Mouse (Mus musculus): Measurements from ENCODE around the gene Gse1.

The Gse1 gene

DNA sequence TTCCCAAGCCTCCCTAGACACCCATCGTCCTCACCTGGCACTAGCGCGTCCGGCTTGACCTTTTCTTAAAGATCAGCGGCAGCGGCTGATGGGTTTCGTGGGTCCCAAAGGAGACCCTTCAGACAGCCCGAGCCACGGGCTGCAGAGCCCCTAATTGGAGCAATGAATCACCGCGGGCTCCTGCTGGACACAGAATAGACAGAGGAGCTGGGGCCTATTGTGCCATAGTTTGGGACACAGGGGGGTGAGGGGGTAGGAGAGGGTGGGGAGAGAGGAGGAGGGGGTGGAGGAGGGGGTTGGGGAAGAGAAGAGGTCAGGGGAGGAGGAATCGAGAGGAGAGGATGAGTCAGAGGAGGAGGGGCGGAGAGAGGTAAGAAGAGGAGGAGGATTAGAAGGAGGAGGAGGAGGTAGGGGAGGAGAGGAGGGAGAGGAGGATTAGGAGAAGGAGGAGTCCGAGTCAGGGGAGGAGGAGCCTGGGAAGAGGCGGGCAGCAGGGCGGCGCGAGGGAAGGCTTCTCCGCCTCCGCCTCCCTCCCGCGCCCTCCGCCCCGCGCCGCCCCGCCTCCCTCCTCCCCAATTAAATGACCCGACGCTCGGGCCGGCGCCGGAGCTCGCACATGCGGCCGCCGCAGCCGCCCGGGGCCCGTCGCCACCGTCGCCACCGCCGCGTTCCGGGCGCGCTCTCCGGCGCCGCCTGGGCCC lies at the start of gene Gse1:
Gene Gse1, plus strand, starts transcription at position 566 of the 701 bp plus-strand sequence.
- peak; percentile 69 to 84 for DNase-seq (ENCODE audit: low spot score in 2 of 2)

DNA sequence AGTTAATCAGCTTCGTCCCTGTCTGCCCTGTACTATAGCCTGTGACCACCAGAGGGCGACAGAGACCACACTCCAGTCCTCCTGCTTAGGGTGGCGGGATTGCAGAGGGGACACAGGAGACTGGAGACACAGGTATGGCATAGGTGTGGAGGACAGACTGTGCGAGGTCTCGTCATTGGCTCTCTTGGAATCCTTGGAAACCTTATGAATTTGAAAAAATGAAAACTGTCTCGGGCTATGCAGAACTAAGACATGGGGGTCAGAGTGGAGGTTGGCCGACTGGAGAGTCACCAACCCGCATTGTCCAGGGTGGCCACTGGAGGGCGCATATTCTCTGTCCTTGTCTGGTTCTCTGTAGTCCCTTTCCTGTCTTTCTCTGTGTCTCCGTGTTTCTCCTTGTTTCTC lies 49.2 kb upstream of the Gse1 start:
- DNase-seq (ENCODE audit: low spot score in 2 of 2): peak; percentile 83 to 91

DNA sequence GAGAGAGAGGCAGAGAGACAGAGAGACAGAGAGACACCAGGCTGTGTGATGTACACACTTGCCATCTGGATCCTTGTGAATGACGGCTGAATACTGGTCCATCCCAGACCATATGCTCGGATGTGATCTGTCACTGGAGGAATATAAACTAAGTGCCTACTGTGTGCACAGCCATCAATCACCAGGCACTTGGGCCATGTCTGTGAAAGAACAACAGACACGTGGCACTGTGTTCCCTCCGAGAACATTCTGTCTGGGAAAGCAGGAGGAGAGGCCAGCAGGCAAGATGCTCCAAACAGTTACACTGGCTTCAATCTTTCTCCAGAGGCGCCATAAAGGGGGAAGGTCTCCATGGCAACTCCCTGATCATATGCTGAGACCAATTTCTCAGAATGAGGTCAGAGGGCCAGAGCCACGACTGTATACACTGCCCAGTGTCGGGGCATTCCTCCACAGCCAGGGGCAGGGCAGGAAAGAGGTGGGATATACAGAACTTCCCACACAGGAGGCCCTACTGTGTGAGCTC lies 47.7 kb upstream of the Gse1 start:
- no peak for DNase-seq (ENCODE audit: low spot score in 2 of 2)

DNA sequence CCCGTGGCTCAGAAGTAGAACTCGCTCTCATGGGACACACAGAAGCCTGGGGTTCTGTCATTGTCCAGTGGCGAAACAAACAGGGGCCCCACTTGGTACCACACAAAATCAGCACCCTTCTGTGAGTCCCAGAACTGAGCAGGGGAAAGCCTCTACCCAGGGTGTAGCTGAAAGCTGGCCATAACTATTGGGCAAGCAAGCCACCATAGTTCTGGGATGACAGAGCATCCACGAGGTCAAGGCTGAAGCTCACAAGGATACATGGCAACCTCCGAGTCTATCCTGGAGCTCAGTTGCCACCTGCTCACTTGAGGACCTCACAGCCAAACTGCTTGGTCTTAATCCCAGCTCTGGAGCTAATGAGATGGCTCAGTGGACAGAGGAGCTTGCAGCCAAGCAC lies 47.0 kb upstream of the Gse1 start:
- DNase-seq (ENCODE audit: low spot score in 2 of 2): no peak

DNA sequence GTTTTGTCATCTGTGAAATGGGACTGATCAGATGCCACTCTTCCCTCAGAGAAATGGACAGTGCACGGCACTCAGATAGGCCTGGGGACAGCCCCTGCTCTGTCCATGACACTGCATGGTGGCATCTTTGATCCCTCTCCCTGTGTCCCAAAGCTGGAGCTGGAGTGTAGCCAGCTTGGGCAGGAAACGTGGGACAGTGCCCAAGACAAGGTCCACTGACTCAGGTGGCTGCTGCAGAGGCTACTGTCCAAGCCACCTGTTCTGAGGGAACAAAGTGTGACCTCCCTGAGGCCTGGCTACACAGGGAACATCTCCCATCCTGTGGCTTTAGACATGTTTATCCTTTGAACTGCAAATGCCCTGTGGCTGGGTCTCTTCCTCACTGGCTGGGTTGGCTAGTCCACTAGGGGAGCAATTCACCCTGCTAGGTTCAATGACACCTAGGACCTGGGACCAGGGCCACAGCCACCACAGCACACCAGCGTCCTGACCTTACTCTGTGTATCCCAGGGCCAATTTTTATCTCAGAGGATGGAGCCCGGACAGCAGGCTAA lies 46.3 kb upstream of the Gse1 start:
- DNase-seq (ENCODE audit: low spot score in 2 of 2): no peak

DNA sequence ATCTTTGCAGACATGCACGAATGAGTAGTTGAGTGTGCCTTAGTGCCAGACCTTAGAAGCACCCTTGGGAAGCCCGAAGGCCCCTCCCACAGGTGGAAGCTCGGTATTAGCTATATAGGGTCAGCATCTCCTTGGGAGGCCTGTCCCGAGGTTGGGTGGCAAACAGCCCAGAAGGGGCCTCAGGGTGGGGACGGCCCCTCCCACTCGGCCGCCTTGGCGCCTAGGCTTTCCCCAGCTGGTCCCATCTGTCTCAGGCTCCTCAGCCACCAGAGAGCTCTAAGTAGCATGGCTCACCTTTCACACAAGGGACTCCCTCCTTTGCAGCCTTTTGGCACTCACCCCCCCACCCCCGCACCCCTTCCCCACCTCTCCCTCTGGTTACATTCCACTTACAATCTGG lies 43.9 kb upstream of the Gse1 start:
- peak in 1 of 2 experiments; percentile 48 for DNase-seq (ENCODE audit: low spot score in 2 of 2)

DNA sequence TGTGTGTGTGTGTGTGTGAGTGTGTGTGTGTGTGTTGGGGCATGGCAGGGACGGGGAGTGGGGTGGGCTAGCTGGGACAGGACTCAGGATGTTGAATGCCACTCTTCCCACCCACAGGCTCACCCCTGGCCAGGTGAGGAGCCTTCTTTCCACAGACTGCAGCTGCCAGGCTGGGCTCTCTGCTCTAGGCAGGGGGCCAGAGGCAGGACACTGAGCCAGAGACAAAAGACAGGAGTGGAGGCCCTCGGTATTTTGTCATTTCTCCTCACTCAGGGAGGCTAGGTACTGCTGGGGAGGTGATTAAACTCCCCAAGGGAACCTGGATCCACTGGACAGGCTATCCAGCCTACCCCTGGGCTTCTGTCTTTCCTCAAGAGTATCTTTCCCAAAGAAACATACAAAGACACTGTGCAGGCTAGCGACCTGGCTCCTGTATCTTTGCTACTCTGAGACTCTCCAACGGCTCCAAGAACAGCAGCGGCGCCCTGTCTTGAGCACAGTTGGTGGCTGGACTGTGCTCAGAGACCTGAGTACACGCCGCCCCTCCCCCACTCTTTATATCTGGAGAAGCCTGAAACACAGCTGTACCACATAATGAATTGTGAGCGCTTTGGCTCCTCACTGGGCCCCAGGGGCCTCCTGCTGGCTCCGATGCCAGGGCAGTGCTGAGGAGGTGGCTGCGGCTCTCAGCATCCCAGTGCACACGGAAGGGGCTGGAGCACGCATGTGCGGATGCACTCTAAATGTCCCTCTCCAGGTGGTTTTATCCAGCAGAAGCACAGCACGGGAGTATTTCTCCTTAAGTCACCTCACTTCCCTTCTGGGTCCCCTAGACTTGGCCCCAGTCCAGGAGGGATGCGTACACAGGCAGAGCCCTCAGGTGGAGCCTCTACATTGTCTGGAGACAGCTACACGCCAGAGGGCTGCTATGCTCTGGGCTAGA lies 43.1 kb upstream of the Gse1 start:
- peak; percentile 56 to 63 for DNase-seq (ENCODE audit: low spot score in 2 of 2)

DNA sequence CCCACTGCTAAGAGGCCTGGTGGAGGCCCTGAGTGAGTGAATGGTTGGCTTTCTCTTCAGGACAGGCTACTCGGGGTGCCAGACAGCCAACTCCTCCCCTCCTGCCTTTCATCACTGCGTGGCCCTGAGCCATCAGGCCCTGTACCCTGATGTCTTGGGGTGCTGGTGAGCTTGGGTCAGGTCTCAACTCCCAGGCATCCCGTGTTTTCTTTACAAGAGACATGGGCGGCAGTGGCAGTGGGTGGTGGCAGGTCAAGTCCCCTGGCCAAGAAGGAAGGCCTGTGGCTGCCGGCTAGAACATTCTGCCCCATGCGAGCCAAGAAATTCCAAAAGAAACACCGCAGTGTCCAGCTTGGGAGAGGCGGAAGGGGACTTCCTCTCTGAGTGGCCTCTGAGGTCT lies 41.8 kb upstream of the Gse1 start:
- peak; percentile 81 to 83 for DNase-seq (ENCODE audit: low spot score in 2 of 2)

DNA sequence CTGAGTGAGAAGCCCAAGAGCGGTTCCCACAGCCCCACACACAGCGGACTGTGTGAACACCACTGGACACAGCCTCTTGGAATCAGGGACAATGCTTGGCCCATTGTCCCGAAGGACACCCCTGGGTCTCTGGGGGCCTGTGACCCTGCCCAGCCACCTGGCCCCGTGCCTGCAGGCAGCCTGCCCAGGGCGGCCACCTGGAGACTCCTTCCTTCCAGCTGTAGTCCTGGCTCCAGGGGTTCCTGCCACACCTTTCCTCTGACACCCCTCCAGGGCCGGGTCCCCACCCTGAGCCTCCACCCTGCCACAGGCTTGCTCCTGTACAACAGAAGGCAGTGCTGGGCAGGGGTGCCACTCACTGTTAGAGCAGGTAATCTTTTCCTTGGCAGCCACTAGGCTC lies 39.7 kb upstream of the Gse1 start:
- DNase-seq (ENCODE audit: low spot score in 2 of 2): peak; percentile 83 to 88

DNA sequence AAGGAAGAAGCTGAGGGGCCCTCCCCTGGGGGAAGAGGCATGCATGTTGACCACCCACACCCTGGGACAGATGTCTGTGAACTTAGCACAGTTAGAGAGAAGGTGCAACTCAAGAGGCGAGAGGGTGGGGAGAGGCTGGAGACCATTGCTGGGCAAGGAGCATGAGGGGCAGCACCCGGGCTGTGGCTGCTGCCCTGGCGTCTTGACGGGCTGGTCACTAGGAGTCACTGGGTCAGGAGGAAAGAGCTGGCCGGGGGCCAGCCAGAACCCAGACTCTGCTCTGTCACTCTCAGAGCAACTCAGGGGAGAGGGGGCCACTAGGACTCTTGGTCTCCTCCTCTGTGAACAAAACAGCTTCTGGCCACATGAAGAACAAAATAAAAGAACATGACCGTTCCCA lies 38.8 kb upstream of the Gse1 start:
- DNase-seq (ENCODE audit: low spot score in 2 of 2): no peak

DNA sequence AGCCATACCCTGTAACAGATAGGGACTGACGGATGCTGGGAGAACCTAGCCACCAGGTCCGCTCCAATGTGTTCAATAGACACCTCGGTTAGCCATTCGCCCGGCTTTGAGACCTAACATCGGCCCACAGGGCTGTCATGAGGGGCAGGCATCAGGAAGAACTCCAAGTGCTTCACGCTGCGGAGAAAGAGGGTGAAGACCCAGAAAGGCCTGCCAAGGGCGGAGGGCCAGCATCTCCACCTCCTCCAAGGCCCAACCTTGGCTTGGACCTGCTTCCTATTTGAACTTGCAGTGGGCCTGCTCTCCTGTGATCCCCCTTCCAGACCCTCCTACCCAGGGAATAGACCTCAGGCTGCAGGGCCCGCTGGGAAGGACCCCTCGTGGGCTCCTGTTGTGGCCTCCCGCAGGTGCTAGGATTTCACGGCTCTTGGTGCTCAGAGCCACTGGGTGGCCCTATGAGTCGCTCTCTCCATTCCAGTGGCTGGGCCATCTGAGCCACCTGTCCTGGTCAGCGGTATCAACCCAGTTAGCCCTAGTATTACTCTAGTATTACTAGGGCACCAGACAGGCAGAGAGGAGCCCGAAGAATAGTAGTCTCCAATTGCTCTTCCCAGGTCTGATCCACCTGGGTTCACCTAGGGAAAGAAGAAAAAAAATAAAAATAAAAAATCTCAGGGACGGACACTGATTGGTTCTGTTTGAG lies 38.0 kb upstream of the Gse1 start:
- no peak for DNase-seq (ENCODE audit: low spot score in 2 of 2)

DNA sequence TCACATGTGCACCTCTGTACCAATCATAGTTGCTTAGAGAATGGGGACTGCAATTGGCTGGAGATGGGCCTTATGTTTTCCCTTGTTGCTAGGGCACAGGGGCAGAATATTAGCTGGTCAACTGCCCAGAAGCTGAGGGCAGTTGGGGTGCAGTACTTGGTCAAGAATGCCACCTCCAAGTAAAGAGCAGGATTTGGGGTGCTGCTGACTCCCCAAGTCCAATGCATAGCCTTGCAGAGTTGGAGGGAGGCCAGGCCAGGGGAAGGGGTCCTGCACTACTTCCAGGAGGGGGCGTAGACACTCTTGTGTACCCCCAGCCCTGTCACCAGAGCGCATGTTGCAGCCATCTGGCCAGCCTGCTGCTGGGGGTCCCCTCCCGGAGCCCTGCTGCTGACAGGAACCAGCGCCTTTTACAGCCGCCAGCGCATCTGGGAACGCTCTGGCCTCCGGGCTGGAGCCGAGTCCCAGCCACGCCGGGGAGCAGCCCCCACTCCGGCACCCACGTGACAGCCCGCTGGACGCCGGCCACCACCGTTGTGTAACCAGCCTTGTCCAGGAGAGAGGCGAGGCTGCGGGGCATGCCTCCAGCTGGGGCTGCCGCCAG lies 37.3 kb upstream of the Gse1 start:
- peak; percentile 93 to 95 for DNase-seq (ENCODE audit: low spot score in 2 of 2)

DNA sequence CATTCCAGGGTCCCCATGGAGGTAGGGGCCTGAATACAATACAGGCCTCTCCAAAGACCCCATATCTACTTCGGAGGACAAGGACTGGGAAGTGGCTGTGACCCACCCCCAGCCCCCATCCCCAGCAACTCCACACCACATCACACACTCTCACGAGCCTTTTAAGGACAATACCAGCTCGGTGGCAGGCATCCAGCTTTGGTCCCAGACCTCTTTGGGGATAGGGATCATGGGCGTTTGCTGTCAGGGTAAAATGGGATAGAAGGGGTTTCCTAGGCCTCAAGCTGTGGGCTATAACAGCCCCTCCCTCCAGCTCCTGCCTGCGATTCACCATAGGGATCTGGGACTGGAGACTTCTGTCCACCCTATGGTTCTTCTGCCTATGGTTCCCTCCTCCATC lies 36.6 kb upstream of the Gse1 start:
- no peak for DNase-seq (ENCODE audit: low spot score in 2 of 2)

DNA sequence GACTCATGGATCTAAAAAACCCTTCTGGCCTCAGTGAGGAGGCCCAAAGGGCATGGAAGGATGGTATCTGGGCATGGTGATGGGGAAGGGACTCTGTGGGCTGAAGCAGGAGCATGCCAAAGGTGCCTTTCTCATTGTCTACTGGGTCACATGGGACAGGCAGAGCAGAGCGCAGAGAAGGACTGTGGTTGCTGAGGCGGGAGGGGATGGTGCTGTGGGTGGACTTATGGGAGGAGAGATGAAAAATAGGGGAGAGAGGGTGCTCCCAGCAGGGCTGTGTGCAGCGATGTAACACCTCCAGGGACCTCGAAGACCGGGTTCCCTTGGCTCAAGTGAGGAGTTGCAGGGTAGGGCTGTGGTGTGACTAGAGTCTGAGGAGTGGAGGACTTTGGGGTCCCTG lies 36.1 kb upstream of the Gse1 start:
- no peak for DNase-seq (ENCODE audit: low spot score in 2 of 2)

DNA sequence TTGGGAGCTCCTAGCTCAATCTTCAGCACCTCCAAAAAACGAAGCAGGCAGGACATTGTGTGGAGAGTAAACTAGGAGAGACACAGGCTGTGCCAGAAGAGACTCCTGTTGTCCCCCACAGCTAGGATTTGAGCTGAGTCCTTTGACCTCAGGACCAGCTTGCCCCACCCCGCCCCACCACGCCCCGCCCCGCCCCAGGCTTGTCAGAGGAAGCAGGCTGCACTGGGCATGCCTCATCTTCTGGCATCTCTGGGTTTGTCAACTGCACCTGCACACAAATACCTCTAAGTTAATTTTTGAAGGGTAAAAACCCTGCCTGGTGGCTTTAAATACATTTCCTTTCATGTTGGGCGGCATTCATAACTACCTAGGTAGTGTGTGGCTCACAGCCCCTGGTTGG lies 26.9 kb upstream of the Gse1 start:
- DNase-seq (ENCODE audit: low spot score in 2 of 2): no peak

DNA sequence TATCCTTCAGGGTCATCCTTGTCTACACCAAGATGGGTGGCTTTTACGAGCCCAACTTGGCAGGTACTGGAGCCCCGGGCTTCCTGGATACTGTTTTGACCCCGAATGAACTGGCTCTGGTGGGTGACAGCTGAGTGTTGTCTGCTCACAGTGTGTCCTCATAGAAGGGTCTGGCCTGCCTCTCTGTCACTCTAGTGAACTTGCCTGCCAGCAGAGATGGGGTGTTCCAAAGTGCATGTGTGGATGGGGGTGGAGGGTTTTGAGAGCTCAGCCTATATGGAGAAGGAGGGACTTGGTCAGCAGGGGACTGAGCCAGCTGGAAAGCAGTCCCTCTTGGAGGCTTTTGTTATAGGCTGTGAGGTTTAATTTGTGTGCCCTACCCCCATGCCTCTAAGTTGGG lies 25.7 kb upstream of the Gse1 start:
- DNase-seq (ENCODE audit: low spot score in 2 of 2): no peak

DNA sequence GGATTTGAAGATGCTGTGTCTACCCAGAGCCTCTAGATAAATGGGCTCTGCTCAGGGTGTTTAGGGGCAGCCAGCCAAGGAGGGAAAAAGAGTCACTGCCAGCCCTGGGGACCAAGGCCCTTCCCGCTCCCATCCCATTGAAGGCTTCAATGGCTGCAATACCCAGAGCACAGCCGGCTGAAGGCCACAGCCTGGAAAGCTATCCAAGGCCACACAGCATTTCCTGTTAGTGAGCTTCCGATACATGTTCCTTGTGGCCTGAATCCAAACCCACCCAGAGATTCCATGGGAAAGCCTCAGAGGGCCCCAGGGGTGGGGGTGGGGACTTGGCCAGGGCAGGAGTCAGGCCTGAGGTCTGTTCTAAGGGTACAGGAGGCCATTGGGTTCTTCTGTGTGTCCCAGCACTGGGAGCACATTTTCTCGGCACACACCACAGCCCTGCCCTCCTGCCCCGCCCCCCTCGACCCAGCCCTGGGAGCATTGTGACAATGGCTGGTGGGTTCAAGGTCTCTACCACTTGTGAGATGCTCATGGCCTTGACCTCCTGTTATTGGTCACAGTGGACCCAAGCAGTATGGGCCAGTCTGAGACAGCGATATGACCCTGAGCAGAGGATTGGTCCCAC lies 23.4 kb upstream of the Gse1 start:
- peak; percentile 79 to 91 for DNase-seq (ENCODE audit: low spot score in 2 of 2)

DNA sequence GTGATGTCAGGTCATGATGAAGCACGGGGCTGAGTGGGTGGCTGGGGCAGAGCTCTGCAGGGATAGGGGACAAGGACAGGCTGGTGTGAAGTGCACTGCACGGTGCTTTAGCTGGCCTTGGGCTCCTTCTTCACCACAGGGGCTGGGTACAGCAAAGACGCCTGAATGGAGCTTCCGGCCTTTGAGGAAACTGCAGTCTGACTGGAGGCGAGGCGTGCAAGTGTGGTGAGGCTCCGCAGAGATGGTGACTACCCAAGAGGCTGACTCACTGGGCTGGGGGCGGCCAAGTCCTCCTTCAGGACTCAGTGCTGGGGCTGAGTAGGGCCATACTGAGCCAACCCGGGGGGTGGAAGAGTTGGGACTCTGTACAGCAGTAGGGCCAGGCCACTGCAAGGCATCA lies 22.3 kb upstream of the Gse1 start:
- no peak for DNase-seq (ENCODE audit: low spot score in 2 of 2)

DNA sequence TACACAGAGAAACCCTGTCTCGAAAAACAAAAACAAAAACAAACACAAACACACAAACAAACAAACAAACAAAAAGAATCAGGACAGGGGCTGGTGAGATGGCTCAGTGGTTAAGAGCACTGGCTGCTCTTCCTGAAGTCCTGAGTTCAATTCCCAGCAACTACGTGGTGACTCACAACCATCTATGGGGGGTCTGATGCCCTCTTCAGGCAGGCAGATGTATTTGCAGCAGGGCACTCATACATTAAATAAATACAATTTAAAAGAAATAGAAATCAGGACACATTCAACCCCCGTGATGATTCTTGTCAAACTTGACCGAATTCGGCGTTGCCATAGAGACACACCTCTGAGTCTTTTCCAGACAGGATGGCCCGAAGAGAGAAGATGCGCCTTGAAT lies 20.9 kb upstream of the Gse1 start:
- DNase-seq (ENCODE audit: low spot score in 2 of 2): no peak

DNA sequence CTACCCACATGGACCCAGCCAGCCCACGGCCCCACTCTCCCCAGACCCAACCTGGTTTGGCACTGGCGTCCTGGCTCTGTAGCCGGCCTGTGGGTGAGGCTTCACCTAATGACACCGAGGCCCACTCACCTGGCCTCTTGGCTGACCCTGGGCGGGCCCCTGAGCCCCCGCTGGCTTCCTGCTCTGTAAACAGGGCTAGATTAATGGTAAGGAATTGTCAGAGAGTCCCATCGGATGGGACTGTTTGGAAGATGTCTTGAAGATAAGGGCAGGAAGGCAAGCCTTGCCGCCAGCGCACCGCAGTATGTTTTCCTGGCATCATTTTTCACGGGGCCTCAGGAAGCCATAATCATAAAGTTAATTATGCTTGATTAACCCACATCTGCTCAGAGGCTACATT lies 20.1 kb upstream of the Gse1 start:
- DNase-seq (ENCODE audit: low spot score in 2 of 2): no peak

DNA sequence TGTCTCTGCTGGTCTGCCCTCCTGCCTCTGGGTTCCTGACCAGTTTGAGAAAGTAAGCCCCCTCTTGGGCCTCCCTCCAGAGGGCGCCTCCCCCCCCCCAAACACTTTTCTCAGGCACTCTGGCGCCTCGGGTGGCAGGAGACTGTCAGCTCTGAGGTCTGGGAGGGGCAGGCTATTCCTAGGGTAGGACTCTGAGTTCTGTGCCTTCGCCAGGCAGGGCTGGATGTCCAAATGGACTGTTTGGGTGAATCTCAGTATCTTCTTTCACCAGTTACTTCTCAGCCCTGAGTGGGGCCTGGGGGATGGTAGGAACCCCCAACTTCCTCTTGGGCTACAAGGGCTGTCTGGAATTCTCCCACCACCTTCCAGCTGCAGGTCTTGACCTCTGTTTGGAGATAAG lies 16.9 kb upstream of the Gse1 start:
- no peak for DNase-seq (ENCODE audit: low spot score in 2 of 2)
